Mouse (Mus musculus): ENCODE data around the gene Olfr1373.
"Not testable (repeated sequence)": the region's sequence is repeated elsewhere in the genome, so short reads cannot be mapped to it uniquely, and the experiment has no call there.

DNA sequence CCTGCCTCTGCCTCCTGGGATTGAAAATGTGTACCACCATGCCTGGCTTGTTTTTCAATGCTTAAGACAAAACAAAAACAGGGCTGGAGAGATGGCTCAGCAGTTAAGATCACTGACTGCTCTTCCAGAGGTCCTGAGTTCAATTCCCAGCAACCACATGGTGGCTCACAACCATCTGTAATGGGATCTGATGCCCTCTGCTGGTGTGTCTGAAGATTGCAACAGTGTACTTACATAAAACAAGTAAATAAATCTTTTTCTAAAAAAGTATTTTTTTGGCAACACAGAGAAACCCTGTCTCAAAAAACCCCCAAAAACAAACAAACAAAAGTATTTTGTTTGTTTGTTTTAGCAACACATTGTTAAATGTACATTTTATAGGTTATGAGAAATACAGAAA, 24.9 kb downstream of the Olfr1373 start:
- TF ChIP-seq CTCF, EP300 (IDR thresholded peaks at IDR 0.05; ENCODE audit: low read depth): not testable (repeated sequence)
